Mouse (Mus musculus) embryonic fibroblast, embryonic 13.5 days (primary cell): ENCODE results near the gene Slc24a4.

Experiments used
- CTCF ChIP-seq: IDR thresholded peaks from 2 replicates; pipeline ENCODE4 v1.5.1; 2011; ENCODE audit warnings: mild to moderate bottlenecking, control low read depth, low read length, moderate library complexity, borderline replicate concordance; ENCODE audit not compliant: insufficient read depth
- POLR2A ChIP-seq: IDR thresholded peaks from 2 replicates; pipeline ENCODE4 v1.6.1; 2011; ENCODE audit warnings: low read depth, mild to moderate bottlenecking, control low read depth, low read length, moderate library complexity

GRCm38 (mm10) chr12:102258522-102259112 is 130.1 kb downstream of the Slc24a4 start:
- TF ChIP-seq CTCF (no peak), POLR2A (no peak)
